Mouse (Mus musculus) heart, postnatal 0 days (tissue): Measurements from ENCODE around the gene Nt5c1b. TPM values are rescaled to one million over a fixed set of nuclear protein-coding genes. Genes with fewer than 3 reads are reported as not detected.
A peak's percentile ranks its signal among the peaks of the same experiment; 100 is the strongest.

Experiments
- ATAC-seq: fragments of 200-750 bp; cut with Nextera tagmentation; 2 replicates; pipeline ENCODE4 v1.8.0; 2017; ENCODE audit warnings: low read depth, moderate number of reproducible peaks, moderate library complexity; ENCODE audit not compliant: insufficient read depth
- DNase-seq: peaks from one replicate; pipeline ENCODE4 v3.0.0-alpha.2; 2016; ENCODE audit warnings: low spot score
- H3K27ac ChIP-seq: fragments of 300-500 bp; sonication (generic); 2 replicates; pipeline ENCODE4 v1.5.1; 2014; ENCODE audit warnings: low read depth, mild to moderate bottlenecking
- H3K27me3 ChIP-seq: fragments of 300-500 bp; sonication (generic); 2 replicates; pipeline ENCODE4 v1.6.1; 2014; ENCODE audit warnings: low read length, mixed read lengths; ENCODE audit not compliant: control insufficient read depth, insufficient read depth
- H3K36me3 ChIP-seq: fragments of 300-500 bp; sonication (generic); replicated peaks from 2 replicates; pipeline ENCODE4 v1.6.1; 2014; ENCODE audit warnings: low read length, mixed read lengths; ENCODE audit not compliant: control insufficient read depth, insufficient read depth
- H3K4me1 ChIP-seq: fragments of 300-500 bp; sonication (generic); 2 replicates; pipeline ENCODE4 v1.6.1; 2014; ENCODE audit warnings: antibody characterized with exemption; ENCODE audit not compliant: control insufficient read depth, insufficient read depth
- H3K4me2 ChIP-seq: fragments of 300-500 bp; sonication (generic); 2 replicates; pipeline ENCODE4 v1.6.1; 2014; ENCODE audit warnings: low read depth, mild to moderate bottlenecking, low read length, moderate library complexity
- H3K4me3 ChIP-seq: fragments of 300-500 bp; sonication (generic); 2 replicates; pipeline ENCODE4 v1.5.1; 2014; ENCODE audit warnings: low read depth, low read length
- H3K9ac ChIP-seq: fragments of 300-500 bp; sonication (generic); replicated peaks from 2 replicates; pipeline ENCODE4 v1.6.1; 2014; ENCODE audit warnings: low read depth, low read length, mixed read lengths
- H3K9me3 ChIP-seq: fragments of 300-500 bp; sonication (generic); replicated peaks from 2 replicates; pipeline ENCODE4 v1.6.1; 2016; ENCODE audit warnings: low read length; ENCODE audit not compliant: control insufficient read depth
- CTCF ChIP-seq: IDR thresholded peaks from 2 replicates; pipeline ENCODE4 v1.5.1; 2016; ENCODE audit warnings: antibody characterized with exemption, control low read depth, low read depth
- EP300 ChIP-seq: IDR thresholded peaks from 2 replicates; pipeline ENCODE4 v1.6.1; 2016; ENCODE audit warnings: antibody characterized with exemption, low read depth
- WGBS: fragments of 180-500 bp; shearing (Covaris S2); extraction: QIAGEN DNeasy Blood & Tissue Kit; methylation state at CpG from one replicate; pipeline ENCODE4 v1.1.7; 2014; 5-methylcytosine and 5-hydroxymethylcytosine counted together
- polyA plus RNA-seq: library from polyadenylated mRNA; unstranded; fragments of >200 nt; fragmentation: Nextera tagmentation; extraction: Ambion mirVana; gene quantifications from 2 replicates; pipeline ENCODE4 v1.2.1, GENCODE M21; 2015
- total RNA-seq: library from RNA; depleted of rRNA; stranded (reverse); fragments of >200 nt; gene quantifications from 2 replicates; pipeline ENCODE4 v1.2.3, GENCODE M21; 2014; ENCODE audit warnings: low replicate concordance; rRNA removed

Gene Nt5c1b
- total RNA-seq (not detected in 2 replicates), polyA plus RNA-seq (not detected in 2 replicates)

GRCm38 (mm10) chr12:10369673-10370072 lies at the start of gene Nt5c1b:
TSS of gene Nt5c1b (plus strand) at chr12:10369973.
- 60% methylated on average over 3 of the region's 3 CpGs for WGBS
- Histone ChIP-seq H3K4me1 (no peaks in the 10 kb centered on the region), H3K9me3 (no peaks in the 10 kb centered on the region), H3K36me3 (no peaks in the 10 kb centered on the region), H3K4me2 (no peak within 1 kb of the TSS), H3K27ac (no peak within 1 kb of the TSS), H3K27me3 (no peaks in the 10 kb centered on the region), H3K9ac (no peak within 1 kb of the TSS), H3K4me3 (no peak within 1 kb of the TSS)
- no peak for DNase-seq
- TF ChIP-seq CTCF (no peak), EP300 (no peak)
- no peak for ATAC-seq

- Histone ChIP-seq H3K4me3 (no peak overlapping the region), H3K9ac (no peak overlapping the region), H3K27me3 (no peaks in the 10 kb centered on the region), H3K4me1 (no peaks in the 10 kb centered on the region), H3K27ac (no peak overlapping the region), H3K9me3 (no peaks in the 10 kb centered on the region), H3K36me3 (no peaks in the 10 kb centered on the region), H3K4me2 (no peak overlapping the region)
- DNase-seq, result no peak
- WGBS, result 73% methylated on average over 10 of the region's 10 CpGs
- ATAC-seq, result no peak
- TF ChIP-seq CTCF (no peak), EP300 (no peak)
Observed at GRCm38 (mm10) chr12:10327651-10328050, 42.1 kb upstream of the Nt5c1b start.

DNA sequence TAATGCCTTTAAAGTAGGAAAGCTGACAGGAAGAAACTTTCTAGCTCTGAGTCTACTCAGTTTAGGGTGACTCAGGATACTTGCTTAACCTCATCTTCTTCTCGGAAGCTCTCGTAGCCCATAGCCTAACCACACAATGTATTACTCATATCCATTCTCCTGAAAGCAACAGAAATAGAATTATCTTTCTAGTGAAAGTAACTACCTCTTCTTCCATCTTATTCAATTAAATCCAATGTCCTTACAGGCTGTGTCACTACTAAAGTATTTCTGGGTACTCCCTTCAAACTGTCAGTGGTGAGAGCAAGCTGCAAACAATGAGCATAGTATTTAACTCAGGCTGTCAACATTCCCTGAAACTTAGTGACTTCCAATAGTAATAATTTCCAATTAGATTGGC lies 40.3 kb upstream of the Nt5c1b start:
- Histone ChIP-seq H3K36me3 (no peaks in the 10 kb centered on the region), H3K9ac (no peak overlapping the region), H3K4me3 (no peak overlapping the region), H3K9me3 (no peaks in the 10 kb centered on the region), H3K4me2 (no peak overlapping the region), H3K27me3 (no peaks in the 10 kb centered on the region), H3K4me1 (no peaks in the 10 kb centered on the region), H3K27ac (no peak overlapping the region)
- ATAC-seq (no peak), DNase-seq (no peak)
- TF ChIP-seq EP300 (no peak), CTCF (no peak)
- WGBS, result 87% methylated on average over 2 of the region's 2 CpGs

DNA sequence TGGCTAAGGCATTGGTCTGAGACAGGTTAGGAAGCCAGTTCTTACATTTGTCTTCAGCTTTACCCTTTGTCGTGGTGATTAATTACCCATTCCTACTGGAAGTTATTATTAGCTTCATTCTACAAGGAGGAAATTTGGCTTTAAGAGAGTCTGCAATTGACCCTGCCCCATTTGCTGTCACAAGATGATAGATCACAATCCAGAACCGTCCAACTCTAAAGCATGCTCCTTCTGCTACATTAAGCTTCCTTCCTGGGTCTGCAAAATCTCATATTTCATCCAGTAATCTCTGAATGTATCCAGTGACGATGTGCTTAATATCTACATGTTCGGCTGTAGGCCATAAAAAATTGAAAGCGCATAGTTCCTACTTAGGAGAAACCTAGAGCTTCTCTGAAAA lies 29.2 kb upstream of the Nt5c1b start:
- Histone ChIP-seq H3K27ac (no peak overlapping the region), H3K9me3 (no peaks in the 10 kb centered on the region), H3K4me1 (no peaks in the 10 kb centered on the region), H3K27me3 (no peaks in the 10 kb centered on the region), H3K4me3 (no peak overlapping the region), H3K4me2 (no peak overlapping the region), H3K9ac (no peak overlapping the region), H3K36me3 (no peaks in the 10 kb centered on the region)
- ATAC-seq, result no peak
- TF ChIP-seq EP300 (no peak), CTCF (no peak)
- DNase-seq, result no peak
- 69% methylated on average over 5 of the region's 5 CpGs for WGBS

DNA sequence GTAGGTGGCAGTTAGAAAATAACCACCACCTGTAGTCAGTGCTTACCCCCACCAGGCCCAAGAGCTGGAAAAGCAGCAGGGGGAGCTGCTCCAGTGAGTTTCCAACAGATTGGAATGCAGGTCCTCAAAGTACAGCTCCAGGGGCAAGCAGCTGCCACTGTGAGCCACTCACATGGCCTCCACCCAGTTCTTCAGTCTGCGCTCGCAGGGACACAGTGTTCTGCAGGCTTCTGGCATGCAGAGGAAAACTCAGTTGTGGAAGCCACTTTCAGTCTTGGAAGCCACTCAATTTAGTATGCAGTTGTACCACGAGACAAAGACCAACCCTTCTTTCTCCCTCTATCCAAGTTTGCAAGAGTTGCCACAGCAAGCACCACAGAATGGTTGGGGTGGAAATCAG lies 19.1 kb upstream of the Nt5c1b start:
- Histone ChIP-seq H3K4me2 (no peak overlapping the region), H3K36me3 (no peaks in the 10 kb centered on the region), H3K27me3 (no peaks in the 10 kb centered on the region), H3K4me1 (no peaks in the 10 kb centered on the region), H3K27ac (no peak overlapping the region), H3K9ac (no peak overlapping the region), H3K4me3 (no peak overlapping the region), H3K9me3 (no peaks in the 10 kb centered on the region)
- 47% methylated on average over 3 of the region's 3 CpGs for WGBS
- DNase-seq (peak; percentile 5), ATAC-seq (peak; percentile 24; the same call in 1 of the 2 replicates)
- TF ChIP-seq CTCF (peak; percentile 18), EP300 (no peak)

GRCm38 (mm10) chr12:10357756-10358155 lies 12.0 kb upstream of the Nt5c1b start:
- DNase-seq, result no peak
- Histone ChIP-seq H3K27me3 (no peaks in the 10 kb centered on the region), H3K36me3 (no peaks in the 10 kb centered on the region), H3K4me2 (no peak overlapping the region), H3K9ac (no peak overlapping the region), H3K27ac (no peak overlapping the region), H3K4me1 (no peaks in the 10 kb centered on the region), H3K4me3 (no peak overlapping the region), H3K9me3 (no peaks in the 10 kb centered on the region)
- no peak for TF ChIP-seq CTCF
- no peak for TF ChIP-seq EP300
- no peak for ATAC-seq
- WGBS, result 57% methylated on average over 6 of the region's 6 CpGs
